Mouse (Mus musculus) kidney, embryonic 14.5 days (tissue): Measurements from ENCODE around the gene Nelfe. TPM values are rescaled to one million over a fixed set of nuclear protein-coding genes. Genes with fewer than 3 reads are reported as not detected.
A peak's percentile ranks its signal among the peaks of the same experiment; 100 is the strongest.
"Not testable (repeated sequence)": the region's sequence is repeated elsewhere in the genome, so short reads cannot be mapped to it uniquely, and the experiment has no call there.

Experiments used
- ATAC-seq: fragments of 200-750 bp; cut with Nextera tagmentation; 2 replicates; pipeline ENCODE4 v1.8.0; 2017; ENCODE audit warnings: moderate number of reproducible peaks, mild to moderate bottlenecking, moderate TSS enrichment, moderate library complexity; ENCODE audit not compliant: low FRiP score, low TSS enrichment
- H3K27ac ChIP-seq: fragments of 300-500 bp; sonication (generic); 2 replicates; pipeline ENCODE4 v1.5.1; 2014; ENCODE audit warnings: low read depth, mild to moderate bottlenecking, low read length, moderate library complexity, mixed read lengths
- H3K27me3 ChIP-seq: fragments of 300-500 bp; sonication (generic); 2 replicates; pipeline ENCODE4 v1.6.1; 2014; ENCODE audit warnings: mild to moderate bottlenecking, low read length; ENCODE audit not compliant: control insufficient read depth, insufficient read depth
- H3K36me3 ChIP-seq: fragments of 300-500 bp; sonication (generic); 2 replicates; pipeline ENCODE4 v1.6.1; 2014; ENCODE audit warnings: low read length, mixed read lengths; ENCODE audit not compliant: control insufficient read depth, insufficient read depth
- H3K4me1 ChIP-seq: fragments of 300-500 bp; sonication (generic); 2 replicates; pipeline ENCODE4 v1.6.1; 2014; ENCODE audit warnings: low read length, mixed read lengths; ENCODE audit not compliant: control insufficient read depth, insufficient read depth
- H3K4me2 ChIP-seq: fragments of 300-500 bp; sonication (generic); replicated peaks from 2 replicates; pipeline ENCODE4 v1.6.1; 2014; ENCODE audit warnings: low read depth, mild to moderate bottlenecking, low read length
- H3K4me3 ChIP-seq: fragments of 300-500 bp; sonication (generic); 2 replicates; pipeline ENCODE4 v1.5.1; 2014; ENCODE audit warnings: mild to moderate bottlenecking, low read length
- H3K9ac ChIP-seq: fragments of 300-500 bp; sonication (generic); 2 replicates; pipeline ENCODE4 v1.6.1; 2014; ENCODE audit warnings: low read depth, mild to moderate bottlenecking, low read length, moderate library complexity
- H3K9me3 ChIP-seq: fragments of 300-500 bp; sonication (generic); 2 replicates; pipeline ENCODE4 v1.6.1; 2016; ENCODE audit warnings: low read length; ENCODE audit not compliant: control insufficient read depth
- WGBS: fragments of 180-500 bp; shearing (Covaris S2); extraction: QIAGEN DNeasy Blood & Tissue Kit; methylation state at CpG from one replicate; pipeline ENCODE4 v1.1.7; 2014; 5-methylcytosine and 5-hydroxymethylcytosine counted together
- polyA plus RNA-seq: library from polyadenylated mRNA; unstranded; fragments of >200 nt; fragmentation: Nextera tagmentation; extraction: Ambion mirVana; gene quantifications from 2 replicates; pipeline ENCODE4 v1.2.1, GENCODE M21; 2014

Nelfe gene
- polyA plus RNA-seq = 107 and 119 TPM in 2 replicates

DNA sequence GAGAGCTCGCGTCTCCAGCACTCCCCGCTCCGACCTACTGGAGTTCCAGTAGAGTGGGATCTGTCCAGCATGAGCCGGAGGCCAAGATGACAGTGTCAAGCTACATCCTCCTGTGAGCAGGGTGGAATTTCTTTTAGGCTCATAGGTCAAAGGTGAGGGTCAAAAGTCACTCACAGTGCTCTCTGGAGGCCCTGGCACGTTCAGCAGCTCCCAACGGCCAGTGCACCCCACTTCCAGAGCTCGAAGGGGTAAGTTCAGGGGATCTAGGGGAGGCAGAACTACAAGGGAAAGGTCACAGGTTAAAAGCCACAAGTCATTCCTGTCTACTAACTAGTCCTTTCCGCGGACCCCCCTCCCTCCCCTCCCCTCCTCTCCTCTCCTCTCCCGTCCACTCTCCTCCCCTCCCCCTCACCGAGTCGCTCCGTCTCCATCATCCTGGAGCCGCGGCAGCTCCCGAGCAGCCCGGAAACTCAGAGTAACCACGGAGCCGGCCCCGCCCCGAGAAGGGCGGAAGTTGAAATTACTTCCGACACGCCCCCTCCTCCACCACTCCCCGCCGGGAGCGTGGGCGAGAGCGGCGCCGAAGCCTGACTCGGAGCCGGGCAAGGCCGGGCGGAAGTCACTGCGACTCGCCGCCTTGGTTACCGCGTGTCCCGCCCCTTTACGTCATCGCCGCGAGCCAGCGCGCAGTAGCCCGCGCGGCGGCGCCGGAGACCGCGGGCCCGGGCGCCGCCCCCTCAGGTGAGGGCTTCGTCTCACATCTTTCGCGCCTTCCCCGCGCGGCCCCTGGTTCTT is at the start of gene Nelfe, which contains the start of gene Skiv2l:
TSS of gene Nelfe (plus strand) at position 670 of the 795 bp plus-strand sequence.
TSS of gene Skiv2l (minus strand) at position 489 of the 795 bp plus-strand sequence.
- no peaks in the 10 kb centered on the region for H3K27me3 ChIP-seq
- peak within 1 kb of the TSS; percentile 95 for H3K4me3 ChIP-seq
- peaks cover 13% of the 10 kb centered on the region for H3K4me1 ChIP-seq
- peak within 1 kb of the TSS; percentile 85 for H3K9ac ChIP-seq
- peaks cover 59% of the 10 kb centered on the region for H3K36me3 ChIP-seq
- H3K4me2 ChIP-seq = peak within 1 kb of the TSS; percentile 90
- WGBS = under 1% methylated on average over 65 of the region's 65 CpGs
- H3K9me3 ChIP-seq = no peaks in the 10 kb centered on the region
- ATAC-seq = peak; percentile 96
- peak within 1 kb of the TSS; percentile 17; the same call in 1 of the 2 replicates for H3K27ac ChIP-seq

GRCm38 (mm10) chr17:34800781-34801305 is 49.3 kb upstream of the Nelfe start:
- H3K4me3 ChIP-seq, H3K4me1 ChIP-seq, H3K27me3 ChIP-seq, H3K4me2 ChIP-seq, H3K36me3 ChIP-seq, H3K27ac ChIP-seq, H3K9me3 ChIP-seq, H3K9ac ChIP-seq: not testable (repeated sequence)
- 0 out of 2 replicates have a peak, but pooled peaks have one; percentile 9 for ATAC-seq
- WGBS = 95% methylated on average over 16 of the region's 16 CpGs

GRCm38 (mm10) chr17:34802756-34803155 is 47.4 kb upstream of the Nelfe start:
- not testable (repeated sequence) for H3K4me1 ChIP-seq, H3K27me3 ChIP-seq, H3K9me3 ChIP-seq, H3K9ac ChIP-seq, ATAC-seq, H3K4me3 ChIP-seq, H3K4me2 ChIP-seq, H3K36me3 ChIP-seq, H3K27ac ChIP-seq
- WGBS = 92% methylated on average over 9 of the region's 9 CpGs

DNA sequence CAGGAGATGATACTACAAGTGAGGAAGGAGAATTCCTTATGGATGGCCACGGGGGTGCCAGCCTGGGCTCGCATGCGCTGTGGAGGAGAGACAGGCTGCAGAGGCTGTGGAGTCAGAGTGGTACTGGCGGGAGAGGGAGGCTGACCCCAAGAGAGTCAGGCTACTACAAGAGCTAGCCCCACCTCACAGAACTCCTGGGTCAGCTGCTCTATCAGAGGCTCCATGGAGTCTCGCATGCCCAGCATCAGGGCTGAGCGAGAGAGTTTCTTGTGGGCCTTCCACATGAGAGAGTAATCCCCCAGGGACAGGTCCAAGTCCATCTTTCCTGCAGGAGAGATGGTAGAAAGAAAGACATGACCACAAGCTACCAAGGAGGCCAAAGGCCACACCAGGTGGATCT is 46.8 kb upstream of the Nelfe start:
- H3K9ac ChIP-seq, H3K4me2 ChIP-seq, H3K27ac ChIP-seq, H3K9me3 ChIP-seq, H3K27me3 ChIP-seq, H3K4me3 ChIP-seq, ATAC-seq, H3K36me3 ChIP-seq, H3K4me1 ChIP-seq: not testable (repeated sequence)
- WGBS = 97% methylated on average over 6 of the region's 6 CpGs

GRCm38 (mm10) chr17:34804301-34804700 is 45.9 kb upstream of the Nelfe start, which contains the start of gene Cyp21a1:
Cyp21a1 (minus strand) TSS chr17:34804561.
- not testable (repeated sequence) for H3K4me1 ChIP-seq, H3K9ac ChIP-seq, H3K27me3 ChIP-seq, H3K27ac ChIP-seq, H3K9me3 ChIP-seq, ATAC-seq, H3K36me3 ChIP-seq, H3K4me2 ChIP-seq, H3K4me3 ChIP-seq
- WGBS = 91% methylated on average over 5 of the region's 6 CpGs

DNA sequence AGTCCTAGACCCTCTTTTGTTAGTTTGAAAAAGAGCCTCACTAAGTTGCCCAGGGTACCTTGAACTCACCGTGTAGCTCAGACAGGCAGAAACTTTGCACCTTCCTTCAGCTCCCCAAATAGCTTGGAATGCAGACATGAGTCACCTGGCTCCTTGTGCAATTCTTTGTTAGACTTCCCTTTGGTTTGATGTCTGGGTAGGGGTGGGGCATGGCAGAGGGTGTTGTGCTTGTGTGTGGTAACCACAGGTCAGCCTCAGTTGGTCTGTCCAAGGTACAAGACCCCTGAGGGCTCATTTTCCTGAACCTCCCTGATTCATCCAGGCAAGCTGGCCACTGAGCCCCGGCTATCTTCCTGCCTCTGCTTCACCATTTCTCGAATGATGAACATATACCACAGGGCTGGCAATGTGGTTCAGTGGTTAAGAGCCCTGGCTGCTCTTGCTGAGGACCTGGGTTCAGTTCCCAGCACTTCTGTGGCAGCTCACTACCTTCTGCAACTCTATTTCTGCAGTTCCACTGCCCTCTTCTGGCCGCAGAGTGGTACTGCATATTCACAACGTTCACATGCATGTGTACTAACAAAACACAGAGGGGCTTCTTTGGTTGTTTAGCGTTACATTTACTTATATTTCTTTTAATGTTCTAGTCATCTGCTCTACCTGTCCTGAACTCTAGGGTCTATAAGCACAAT is 45.2 kb upstream of the Nelfe start:
- no peak overlapping the region for H3K27ac ChIP-seq
- no peaks in the 10 kb centered on the region for H3K36me3 ChIP-seq
- H3K4me2 ChIP-seq = no peak overlapping the region
- H3K4me1 ChIP-seq = no peaks in the 10 kb centered on the region
- H3K27me3 ChIP-seq = no peaks in the 10 kb centered on the region
- no peak overlapping the region for H3K4me3 ChIP-seq
- H3K9ac ChIP-seq = no peak overlapping the region
- H3K9me3 ChIP-seq = 0 out of 2 replicates have a peak, but pooled peaks cover 4% of the 10 kb centered on the region
- no peak for ATAC-seq
- WGBS = 78% methylated on average over 6 of the region's 6 CpGs

GRCm38 (mm10) chr17:34807176-34807575 is 43.0 kb upstream of the Nelfe start:
- H3K9me3 ChIP-seq = 0 out of 2 replicates have a peak, but pooled peaks cover 4% of the 10 kb centered on the region
- ATAC-seq = no peak
- no peak overlapping the region for H3K4me3 ChIP-seq
- H3K9ac ChIP-seq = no peak overlapping the region
- no peaks in the 10 kb centered on the region for H3K27me3 ChIP-seq
- no peak overlapping the region for H3K27ac ChIP-seq
- H3K4me2 ChIP-seq = no peak overlapping the region
- WGBS = 68% methylated on average over 3 of the region's 3 CpGs
- no peaks in the 10 kb centered on the region for H3K4me1 ChIP-seq
- no peaks in the 10 kb centered on the region for H3K36me3 ChIP-seq

DNA sequence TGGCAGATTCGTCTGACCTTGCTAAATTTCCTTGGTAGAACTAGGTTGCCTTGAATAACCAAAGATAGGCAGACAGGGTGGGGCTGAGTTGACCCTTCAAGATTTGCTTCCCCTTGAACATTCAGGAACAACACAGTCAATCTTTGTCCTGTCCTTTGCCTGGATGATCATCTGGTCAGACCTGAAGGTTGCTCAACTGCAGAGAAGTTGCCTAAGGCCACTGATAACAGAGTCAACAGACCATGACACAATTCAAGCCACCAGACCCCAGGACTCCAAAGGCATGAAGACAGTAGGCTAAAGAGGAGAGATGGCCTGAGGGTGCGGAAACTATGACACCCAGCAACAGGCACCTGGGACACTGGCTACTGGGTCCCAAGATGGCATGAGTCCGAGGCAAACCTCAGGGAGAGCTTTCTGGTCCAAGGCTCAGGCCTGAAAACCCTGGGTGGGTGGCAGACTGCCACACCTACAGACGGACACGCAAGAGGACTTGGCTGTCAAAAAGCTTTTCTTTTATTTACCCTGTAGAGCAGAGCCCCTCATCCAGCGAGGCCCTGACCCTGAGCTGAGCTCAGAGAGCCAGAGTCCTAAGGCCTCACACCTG is 41.5 kb upstream of the Nelfe start:
- Histone ChIP-seq H3K27me3 (no peaks in the 10 kb centered on the region), H3K36me3 (no peaks in the 10 kb centered on the region), H3K9me3 (0 out of 2 replicates have a peak, but pooled peaks cover 4% of the 10 kb centered on the region), H3K4me2 (no peak overlapping the region), H3K27ac (no peak overlapping the region), H3K4me3 (no peak overlapping the region), H3K4me1 (no peaks in the 10 kb centered on the region), H3K9ac (no peak overlapping the region)
- 82% methylated on average over 6 of the region's 6 CpGs for WGBS
- no peak for ATAC-seq
